Mouse (Mus musculus) left cerebral cortex, postnatal 4 days (tissue): ENCODE results near the gene Mllt3. TPM values are rescaled to one million over a fixed set of nuclear protein-coding genes. Genes with fewer than 3 reads are reported as not detected.
A peak's percentile ranks its signal among the peaks of the same experiment; 100 is the strongest.

Experiments
- DNase-seq: peaks from one replicate; pipeline ENCODE4 v3.0.0-alpha.2; 2022
- intact Hi-C: fragments of 180-260 bp; cut with DNase I; formaldehyde crosslinking; loops from one replicate; pipeline ENCODE4 v1.15.1; 2025
- total RNA-seq, 2 experiments: library from RNA; stranded (reverse); gene quantifications; 2 replicates each; pipeline ENCODE4 v1.2.3; 2021

Gene Mllt3
- total RNA-seq, 2 experiments from 2014 or later = 67.9 to 74.0 TPM

GRCm38 (mm10) chr4:87789446-87789845 lies 243.7 kb downstream of the Mllt3 start:
- intact Hi-C loops = loop anchor here (5.0 to 10.0 kb wide), 2 partner anchors 243 to 555 kb away; partner anchors contain the start of gene Mllt3
- DNase-seq = no peak

DNA sequence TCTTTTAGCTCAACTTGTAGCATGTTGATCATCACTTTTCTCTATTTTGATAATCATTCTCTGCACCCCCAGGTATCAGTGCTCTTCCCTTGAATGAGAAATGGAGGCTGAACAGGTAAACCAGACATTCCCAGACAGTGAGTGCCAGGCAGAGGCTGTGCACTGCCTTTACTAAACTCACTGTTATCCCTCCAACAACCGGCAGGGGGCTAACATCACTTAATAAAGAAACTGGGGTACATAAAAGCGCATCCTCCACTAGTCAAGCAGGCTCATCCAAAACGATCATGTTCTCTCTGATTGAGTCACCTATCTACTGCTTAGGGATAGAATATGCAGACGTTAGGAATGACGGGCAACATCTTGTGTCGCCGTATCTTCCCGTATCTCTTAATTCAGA lies 244.5 kb downstream of the Mllt3 start:
- intact Hi-C loops = loop anchor here (5.0 to 10.0 kb wide), 2 partner anchors 244 to 556 kb away; partner anchors contain the start of gene Mllt3
- peak; percentile 73 for DNase-seq

- DNase-seq = peak; percentile 79
- intact Hi-C loops = loop anchor here (5.0 to 10.0 kb wide), 2 partner anchors 247 to 559 kb away; partner anchors contain the start of gene Mllt3
These were observed 247.8 kb downstream of the Mllt3 start for GRCm38 (mm10) chr4:87785132-87786074.

GRCm38 (mm10) chr4:87783809-87784208 lies 249.4 kb downstream of the Mllt3 start:
- no peak for DNase-seq
- intact Hi-C loops = loop anchor here (10.0 kb wide), 1 partner anchor 561 kb away; no protein-coding TSS in a partner anchor

- intact Hi-C loops = loop anchor here (10.0 kb wide), 1 partner anchor 563 kb away; no protein-coding TSS in a partner anchor
- peak; percentile 31 for DNase-seq
These were observed 251.2 kb downstream of the Mllt3 start for GRCm38 (mm10) chr4:87781971-87782370.

GRCm38 (mm10) chr4:87775721-87776120 lies 257.4 kb downstream of the Mllt3 start:
- intact Hi-C loops = no loop called here
- no peak for DNase-seq

GRCm38 (mm10) chr4:87774515-87774914 lies 258.6 kb downstream of the Mllt3 start:
- DNase-seq = no peak

DNA sequence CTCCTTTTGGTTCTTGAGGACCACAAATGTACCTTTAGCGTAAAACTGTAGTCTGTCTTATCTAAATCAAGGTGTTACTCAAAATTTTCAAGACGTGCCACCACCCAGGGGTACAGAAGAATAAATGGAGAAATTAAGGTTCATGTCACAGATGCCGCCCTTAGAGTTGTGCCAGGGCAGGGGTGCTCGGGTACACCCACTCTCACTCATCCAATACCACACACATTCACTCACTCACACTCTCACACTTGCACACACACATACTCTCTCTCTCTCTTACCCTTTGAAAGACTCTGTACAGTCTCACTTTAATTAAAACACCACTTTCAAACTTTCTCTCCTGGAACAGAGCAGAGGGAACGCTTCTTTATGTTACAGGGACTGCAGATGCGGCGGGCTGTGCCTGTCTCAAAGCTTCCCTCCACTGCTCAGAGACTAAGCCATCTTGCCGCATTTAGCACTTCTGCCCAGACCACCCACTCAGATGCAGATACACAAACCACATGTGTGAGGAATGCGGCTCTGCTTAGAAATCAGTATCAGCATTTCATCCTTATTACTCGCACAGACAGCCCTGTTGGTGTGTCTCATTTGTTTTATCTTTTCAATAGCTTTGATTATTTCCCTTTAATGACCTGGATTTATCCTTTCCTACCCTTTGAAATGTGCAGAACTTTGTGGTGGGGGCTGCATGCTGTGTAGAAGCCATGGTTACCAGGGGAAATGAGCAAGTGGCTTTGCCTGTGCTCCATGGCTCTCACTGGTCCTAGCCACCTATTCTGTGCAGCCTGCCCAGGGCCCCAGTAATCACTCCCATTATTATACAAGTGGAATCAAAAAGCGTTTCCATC lies 265.2 kb downstream of the Mllt3 start:
- DNase-seq = no peak
- intact Hi-C loops = no loop called here

More at GRCm38 (mm10) chr4:87774515-87774914, 258.6 kb downstream of the Mllt3 start:
- intact Hi-C loops = no loop called here

- intact Hi-C loops = no loop called here
- DNase-seq = no peak
These were observed 267.4 kb downstream of the Mllt3 start for GRCm38 (mm10) chr4:87765729-87766128.

- no peak for DNase-seq
- intact Hi-C loops = no loop called here
These were observed 272.1 kb downstream of the Mllt3 start for GRCm38 (mm10) chr4:87761075-87761474.

GRCm38 (mm10) chr4:87760297-87760696 lies 272.9 kb downstream of the Mllt3 start:
- DNase-seq = no peak
- intact Hi-C loops = no loop called here

- DNase-seq = no peak
- intact Hi-C loops = no loop called here
These were observed 273.5 kb downstream of the Mllt3 start for GRCm38 (mm10) chr4:87759625-87760024.

DNA sequence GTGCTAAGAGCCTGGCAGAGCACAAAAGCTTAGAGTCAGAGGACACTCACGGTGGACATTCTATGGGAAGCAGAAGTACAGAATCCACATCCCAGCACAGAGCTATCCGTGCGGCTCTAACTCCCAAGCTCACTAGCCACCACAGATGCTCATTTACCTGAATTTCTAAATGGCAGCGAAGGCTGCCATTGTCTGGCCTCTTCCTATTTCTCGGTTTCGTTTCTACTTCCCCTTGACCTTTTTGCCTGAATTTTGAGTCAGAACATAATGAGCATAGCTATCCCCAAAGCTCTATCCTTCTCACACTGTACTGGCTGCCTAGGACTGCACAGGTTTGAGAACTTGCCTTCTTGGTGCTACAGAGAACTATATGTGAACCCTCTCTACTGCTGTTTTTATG lies 274.1 kb downstream of the Mllt3 start:
- intact Hi-C loops = no loop called here
- DNase-seq = no peak

GRCm38 (mm10) chr4:87751515-87751864 lies 281.7 kb downstream of the Mllt3 start:
- DNase-seq = no peak
- intact Hi-C loops = no loop called here

DNA sequence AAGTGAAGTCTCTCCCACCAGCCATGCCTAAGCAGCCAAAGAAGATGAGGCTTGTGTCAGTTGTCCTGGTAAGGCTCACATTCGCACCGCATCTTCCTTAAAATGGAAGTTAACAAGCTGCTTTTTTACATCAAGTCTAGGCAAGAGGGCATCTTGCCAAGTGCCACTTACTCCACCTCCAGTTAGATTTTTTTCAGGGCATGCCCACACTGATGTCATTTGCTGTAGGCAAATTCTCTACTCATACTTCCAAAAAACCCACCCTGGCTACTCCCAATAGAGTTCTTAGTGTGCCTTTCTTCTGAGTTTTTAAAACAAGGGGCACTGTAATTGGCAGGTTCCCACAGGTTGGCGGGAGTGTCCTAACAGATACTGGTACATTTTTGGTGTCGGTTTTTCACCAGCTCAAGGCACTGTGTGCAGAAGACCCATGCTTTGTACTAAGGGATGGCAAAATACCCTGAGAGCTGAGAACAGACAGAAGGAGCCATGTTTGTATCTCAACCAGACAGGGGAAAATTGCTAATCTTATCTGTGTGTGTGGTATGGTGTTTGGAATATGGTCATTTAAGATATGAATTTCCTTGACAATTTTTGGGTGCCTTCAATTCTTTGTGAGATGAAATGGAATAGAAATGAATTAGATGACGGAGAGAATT lies 282.2 kb downstream of the Mllt3 start:
- intact Hi-C loops = no loop called here
- DNase-seq = no peak

- intact Hi-C loops = no loop called here
- DNase-seq = peak; percentile 30
These were observed 283.5 kb downstream of the Mllt3 start for GRCm38 (mm10) chr4:87749532-87750234.

DNA sequence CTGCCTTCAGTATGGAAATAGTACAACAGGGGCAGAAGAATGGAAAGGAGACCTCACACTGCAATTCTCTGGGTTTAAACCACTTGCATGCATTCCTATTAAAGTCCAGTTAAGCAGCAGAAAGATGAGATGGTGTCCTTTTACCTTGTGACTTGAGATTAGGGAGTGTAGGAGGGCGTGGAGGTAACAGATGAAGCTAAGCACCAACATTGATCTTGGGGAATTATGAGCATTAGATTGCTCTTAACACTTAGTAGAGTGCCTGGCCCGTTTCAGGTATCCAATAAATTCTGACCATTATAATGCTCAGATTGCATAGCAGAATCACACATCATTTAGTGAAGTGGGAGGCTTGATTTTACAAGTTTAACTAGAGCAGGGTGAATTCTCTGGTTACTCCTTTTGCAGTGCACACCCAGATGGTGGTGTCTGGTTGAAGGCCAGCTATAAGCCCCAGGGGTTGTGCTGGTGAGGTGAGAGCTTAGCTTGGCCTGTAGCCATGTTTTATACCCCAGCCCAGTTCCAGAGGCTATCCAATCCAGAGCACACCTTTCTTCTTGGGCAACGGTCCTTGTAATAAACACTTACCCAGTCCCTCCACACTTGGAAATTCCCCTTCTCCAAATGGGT lies 288.0 kb downstream of the Mllt3 start:
- no peak for DNase-seq

GRCm38 (mm10) chr4:87739524-87740128 lies 293.5 kb downstream of the Mllt3 start:
- DNase-seq = no peak
- intact Hi-C loops = no loop called here

More for the DNA sequence above, 288.0 kb downstream of the Mllt3 start:
- intact Hi-C loops = no loop called here

DNA sequence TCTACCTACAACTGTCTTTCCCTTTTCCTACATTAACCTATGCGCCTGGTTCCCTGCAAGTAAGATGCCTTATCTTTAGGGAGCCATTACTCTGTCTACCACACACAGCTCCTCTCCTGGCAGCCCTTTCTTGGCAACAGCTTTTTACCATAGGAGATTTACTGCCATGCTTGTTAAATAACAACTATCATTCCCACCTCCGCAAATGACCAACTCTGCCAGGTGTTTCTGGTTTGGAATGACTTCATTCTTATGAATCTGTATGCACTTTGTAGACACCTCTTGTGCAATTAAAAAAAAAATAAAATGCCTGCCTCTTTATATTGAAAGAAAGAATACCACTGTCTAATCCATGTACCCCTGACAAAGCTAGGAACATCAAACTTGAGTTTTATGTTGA lies 294.1 kb downstream of the Mllt3 start:
- intact Hi-C loops = no loop called here

More for the DNA sequence above, 294.1 kb downstream of the Mllt3 start:
- DNase-seq = no peak
